Mouse (Mus musculus) ES-E14 (cell line): ENCODE data around the gene Pgls.

Experiments
- CHD2 ChIP-seq: IDR thresholded peaks from 2 replicates; pipeline ENCODE4 v1.6.1; 2014; ENCODE audit warnings: mild to moderate bottlenecking, low read depth, low read length, inconsistent platforms
- HCFC1 ChIP-seq: IDR thresholded peaks from 2 replicates; pipeline ENCODE4 v1.6.1; 2012; ENCODE audit warnings: low read length, inconsistent platforms, borderline replicate concordance; ENCODE audit not compliant: insufficient read depth
- MAFK ChIP-seq: IDR thresholded peaks from 2 replicates; pipeline ENCODE4 v1.6.1; 2014; ENCODE audit warnings: mild to moderate bottlenecking, low read depth, low read length, inconsistent platforms; ENCODE audit not compliant: insufficient read depth
- ZC3H11A ChIP-seq: IDR thresholded peaks from 2 replicates; pipeline ENCODE4 v1.6.1; 2012; ENCODE audit warnings: low read depth, mild to moderate bottlenecking, inconsistent platforms, low read length, borderline replicate concordance
- ZNF384 ChIP-seq: IDR thresholded peaks from 2 replicates; pipeline ENCODE4 v1.6.1; 2012; ENCODE audit warnings: low read depth, low read length, inconsistent platforms

DNA sequence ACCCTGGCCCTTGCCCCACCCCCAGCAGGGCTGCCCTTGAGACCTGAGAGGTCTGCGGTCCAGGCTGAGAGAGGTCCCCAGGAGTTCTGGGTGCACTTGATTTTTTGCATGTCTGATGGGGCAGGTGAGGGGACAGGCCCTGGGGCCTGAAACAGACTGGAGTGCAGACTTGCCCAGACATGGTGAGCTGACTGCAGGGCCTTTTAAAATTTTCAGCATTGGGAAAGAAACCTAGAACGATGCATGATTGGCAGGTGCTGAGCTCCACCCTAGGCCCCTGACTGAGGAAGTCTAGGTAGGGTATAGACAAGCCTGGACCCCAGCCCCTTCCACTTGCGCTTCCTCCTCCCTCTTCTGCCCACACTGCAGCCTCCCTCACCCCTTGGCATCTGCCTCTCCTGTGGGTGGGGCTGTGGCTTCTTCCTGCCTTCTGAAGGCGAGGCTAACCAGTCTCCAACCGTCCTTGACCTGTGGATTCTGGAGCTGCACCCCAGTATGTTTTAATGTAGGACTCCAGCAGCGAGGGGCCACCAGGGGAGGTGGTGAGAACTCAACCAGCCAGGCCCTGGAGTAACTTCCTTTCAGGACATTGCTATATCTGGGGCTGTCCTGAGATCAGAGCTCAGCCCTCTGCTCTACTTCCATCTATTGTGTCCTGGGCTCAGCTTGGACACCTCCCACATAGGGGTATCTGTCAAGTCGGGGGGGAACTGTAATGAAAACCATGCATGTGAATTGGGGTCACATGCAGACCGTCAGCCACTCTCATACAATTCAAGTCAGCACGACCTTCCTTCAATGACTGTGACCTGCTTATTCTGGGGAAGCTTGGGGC lies 35.5 kb downstream of the Pgls start:
- no peak for TF ChIP-seq MAFK
- no peak for TF ChIP-seq ZC3H11A
- no peak for TF ChIP-seq CHD2
- no peak for TF ChIP-seq HCFC1
- no peak for TF ChIP-seq ZNF384
